Mouse (Mus musculus): ENCODE results near the gene Cxadr. TPM values are rescaled to one million over a fixed set of nuclear protein-coding genes. Genes with fewer than 3 reads are reported as not detected.
A peak's percentile ranks its signal among the peaks of the same experiment; 100 is the strongest.

The Cxadr gene
- polyA plus RNA-seq, 2 experiments from 2014 or later, result 0.27 to 0.53 TPM

- ATAC-seq, result no peak
Observed at GRCm38 (mm10) chr16:78372786-78373185, 71.5 kb downstream of the Cxadr start.

GRCm38 (mm10) chr16:78373743-78374142 is 72.5 kb downstream of the Cxadr start:
- no peak for ATAC-seq

DNA sequence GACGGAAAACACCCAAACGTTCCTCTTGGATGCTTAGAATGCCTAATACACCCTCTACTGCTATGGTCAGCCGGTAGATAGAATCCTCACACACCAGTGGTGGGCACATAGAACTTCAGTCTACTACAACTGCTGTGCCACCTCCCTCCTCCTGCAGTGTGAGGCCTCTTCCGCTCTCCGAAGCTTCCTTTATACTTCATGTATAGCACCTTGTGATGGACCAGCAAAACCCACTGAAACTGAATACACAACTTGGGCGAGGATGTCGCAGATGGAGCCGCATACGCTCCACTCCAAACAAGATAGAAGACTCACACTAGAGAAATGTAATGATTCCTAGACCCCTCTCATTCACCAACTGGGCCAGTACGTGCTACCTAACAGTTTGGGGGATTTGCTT is 73.9 kb downstream of the Cxadr start:
- ATAC-seq, result peak; percentile 52

GRCm38 (mm10) chr16:78375821-78376691 is 74.8 kb downstream of the Cxadr start:
- peak; percentile 24 for ATAC-seq

GRCm38 (mm10) chr16:78376745-78377570 is 75.7 kb downstream of the Cxadr start, which contains the start of gene Btg3:
Gene Btg3 (minus strand): TSS chr16:78377192.
- ATAC-seq, result peak; percentile 84

DNA sequence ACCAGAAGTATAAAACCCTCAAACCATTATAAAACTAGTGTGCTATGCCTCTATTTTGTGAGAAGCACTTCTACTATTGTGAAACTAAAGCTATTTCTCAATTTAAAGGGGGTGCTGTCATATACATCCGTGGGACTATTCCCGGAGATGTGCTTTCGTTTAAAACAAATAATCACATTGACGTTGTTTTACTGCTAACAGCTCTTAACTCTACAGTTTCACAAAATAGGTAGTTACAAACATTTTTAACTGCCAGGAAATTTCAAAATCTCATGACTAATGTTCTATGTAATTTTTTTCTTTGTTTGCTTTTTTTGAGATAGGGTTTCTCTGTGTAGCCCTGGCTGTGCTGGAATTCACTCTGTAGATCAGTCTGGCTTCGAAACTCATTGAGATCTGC is 77.2 kb downstream of the Cxadr start:
- ATAC-seq, result no peak

GRCm38 (mm10) chr16:78389122-78389521 is 87.8 kb downstream of the Cxadr start:
- ATAC-seq, result no peak

DNA sequence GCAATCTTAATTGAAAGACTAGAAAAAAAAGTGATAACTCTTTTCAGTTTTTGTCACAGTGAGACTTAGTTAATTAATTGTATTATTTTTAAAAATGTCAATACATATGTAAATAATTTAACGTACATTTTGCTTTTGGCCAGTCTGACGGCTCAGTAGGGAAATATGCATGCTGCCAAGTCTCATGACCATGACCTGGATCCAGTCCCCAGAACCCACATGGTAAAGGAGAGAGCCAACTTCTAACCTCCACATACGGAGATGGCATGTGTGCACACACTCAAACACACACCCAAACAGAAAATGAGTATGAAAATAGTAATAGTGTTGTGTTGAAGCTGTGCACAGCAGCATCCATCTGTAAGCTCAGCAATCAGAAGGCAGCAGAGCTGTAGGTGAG is 88.7 kb downstream of the Cxadr start:
- no peak for ATAC-seq

DNA sequence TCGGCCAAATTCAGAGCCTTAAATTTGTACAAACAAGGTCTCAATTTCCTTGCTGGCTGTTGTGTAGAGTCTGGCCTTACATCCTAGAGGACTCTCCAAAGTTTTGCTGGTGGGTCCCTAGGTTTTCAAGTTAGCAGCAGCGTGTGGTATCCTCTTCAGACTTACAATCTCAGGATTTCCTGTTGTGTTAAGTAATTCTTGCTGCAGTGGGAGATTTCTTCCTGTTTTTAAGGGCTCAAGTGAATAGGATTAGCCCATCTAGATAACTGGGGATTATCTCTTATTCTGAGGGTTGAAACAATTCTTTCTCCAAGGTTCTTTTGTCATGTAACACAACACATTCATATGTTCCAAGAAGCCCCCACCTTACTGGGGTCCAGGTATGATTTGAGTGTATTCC is 90.1 kb downstream of the Cxadr start:
- no peak for ATAC-seq

- ATAC-seq, result no peak
Observed at GRCm38 (mm10) chr16:78398734-78399133, 97.4 kb downstream of the Cxadr start.

- no peak for ATAC-seq
Observed at GRCm38 (mm10) chr16:78399423-78399822, 98.1 kb downstream of the Cxadr start.

- no peak for ATAC-seq
Observed at GRCm38 (mm10) chr16:78402316-78402715, 101.0 kb downstream of the Cxadr start.

DNA sequence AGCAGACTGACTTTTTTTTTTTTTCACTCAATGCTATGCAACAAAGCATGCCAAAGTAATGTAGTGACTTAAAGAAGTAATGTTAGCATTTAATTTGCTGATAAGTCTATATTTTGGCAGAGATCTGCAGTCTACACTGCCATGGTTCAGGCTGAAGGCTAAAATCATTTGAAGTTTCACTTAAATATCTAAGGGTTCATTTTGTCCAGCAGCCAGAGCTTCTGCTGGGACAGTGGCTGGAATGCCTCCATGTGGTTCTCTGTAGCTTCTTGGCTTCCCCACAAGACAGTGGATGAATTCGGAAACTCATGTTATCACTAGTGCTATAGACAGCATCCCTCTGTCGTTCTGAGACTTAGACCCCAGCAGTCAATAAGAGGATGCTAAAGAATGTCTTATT is 105.4 kb downstream of the Cxadr start:
- no peak for ATAC-seq

DNA sequence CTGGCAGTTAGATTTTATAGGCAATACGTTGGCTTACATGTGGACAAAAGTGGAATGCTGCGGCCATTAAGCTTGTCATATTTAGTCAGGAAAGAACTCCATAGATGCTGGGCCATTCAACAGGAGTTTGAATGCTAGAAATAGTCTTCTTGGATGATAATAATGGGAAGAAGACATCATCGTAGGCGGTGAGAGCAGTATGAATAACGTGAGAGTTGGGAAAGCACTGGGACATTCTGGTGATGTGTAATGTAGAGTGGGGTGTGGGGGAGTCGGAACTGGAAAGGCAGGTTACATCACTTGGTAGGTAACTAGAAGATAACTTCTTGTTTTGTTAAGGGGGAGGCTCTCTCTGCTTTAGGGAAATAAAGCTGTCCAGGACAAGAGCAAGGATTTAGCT is 106.6 kb downstream of the Cxadr start:
- no peak for ATAC-seq

Other genes with a start within 250 kb of the Cxadr start
- gene Btg3, start 75.7 kb downstream of the Cxadr start, polyA plus RNA-seq (2017; shearing (Covaris generic)), result 1 to 10 TPM; 5.4 to 6.5 TPM